Comparison of ENCODE assay signal across 12 mouse cellular contexts in the genomic region with DNA sequence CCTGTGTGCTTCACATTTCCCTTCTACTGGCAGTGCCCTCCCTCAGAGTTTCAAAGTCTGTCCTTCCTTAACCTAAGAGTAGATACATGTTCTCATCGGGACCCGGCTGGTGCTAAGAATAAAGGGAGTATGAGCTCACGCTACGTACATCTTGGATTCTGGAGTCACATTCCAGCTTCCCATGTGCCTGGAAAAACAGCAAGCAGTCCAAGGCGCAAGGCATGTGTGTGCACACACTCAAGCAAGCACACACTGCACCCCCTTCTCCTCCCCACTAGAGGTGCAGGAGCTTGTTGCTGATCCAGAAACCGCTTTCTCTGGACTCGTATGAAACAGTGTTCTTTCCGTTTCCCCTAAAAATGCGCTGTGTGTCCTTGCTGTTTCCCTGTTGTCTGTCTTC. TPM values are rescaled to one million over a fixed set of nuclear protein-coding genes. Genes with fewer than 3 reads are reported as not detected.
DNase-seq lines count a peak whose midpoint lies in the region; ATAC-seq and TF ChIP-seq lines count a peak whose summit lies in the region.
"Had no signal": no experiment of that assay in that cellular context is flagged by ENCODE, and none has a peak within 500 bp of the region (broad histone marks: within the 10 kb centered on the region; RNA-seq: fewer than 3 reads in every experiment).

No protein-coding gene starts in this region.

- peak overlapping the region; percentile 46 for H3K4me2 ChIP-seq in heart, embryonic 13.5 days

- no peaks in the 10 kb centered on the region for H3K9me3 ChIP-seq in heart, embryonic 13.5 days

- H3K4me3 ChIP-seq in gastrocnemius, adult 2 months, result peak overlapping the region; percentile 2; the same call in 1 of the 2 replicates
- no peak overlapping the region for H3K4me3 ChIP-seq in heart, embryonic 13.5 days

- ATAC-seq in heart, embryonic 13.5 days (ENCODE audit: extremely low read depth, insufficient number of reproducible peaks, low FRiP score, low TSS enrichment), result peak; percentile 66; the same call in 1 of the 2 replicates

- peak; percentile 60 for DNase-seq in gastrocnemius, adult 2 months
- DNase-seq in gastrocnemius, postnatal 10 days, result no peak
- peak; percentile 32 for DNase-seq in R1 (ENCODE audit: low read depth, low spot score)
- peak; percentile 41 to 90 for DNase-seq in left cerebral cortex, postnatal 14 days (ENCODE audit: low spot score in 2 of 2)
- no peak for DNase-seq in spleen, postnatal 10 days (ENCODE audit: low spot score in 2 of 2)
- no peak for DNase-seq in urinary bladder, adult 18-20 months (ENCODE audit: low spot score in 2 of 2)
- no peak for DNase-seq in cerebellum, postnatal 36 days
- DNase-seq: B cell, adult 2 months; liver; thymus, adult 2 months had no signal

- H3K9ac ChIP-seq in heart, embryonic 13.5 days, result peak overlapping the region; percentile 65

- peak; percentile 31 for TF ChIP-seq CTCF in gastrocnemius, adult 2 months (IDR thresholded peaks at IDR 0.05)

- peak overlapping the region; percentile 70 for H3K27ac ChIP-seq in gastrocnemius, adult 2 months
- H3K27ac ChIP-seq in heart, embryonic 13.5 days (replicated peaks), result peak overlapping the region; percentile 73
- H3K27ac ChIP-seq: kidney, postnatal 0 days had no signal

- 32% methylated on average over 9 of the region's 9 CpGs for WGBS in heart, embryonic 13.5 days

- intact Hi-C loops in gastrocnemius, adult 2 months (cut with DNase I), result no loop called here
- intact Hi-C loops in left cerebral cortex, postnatal 14 days (cut with DNase I), result no loop called here

- peaks cover 36% of the 10 kb centered on the region for H3K36me3 ChIP-seq in heart, embryonic 13.5 days

- peaks cover 66% of the 10 kb centered on the region for H3K4me1 ChIP-seq in heart, embryonic 13.5 days

- no peaks in the 10 kb centered on the region for H3K27me3 ChIP-seq in heart, embryonic 13.5 days (replicated peaks)

RNA-seq across cellular contexts. Expression of a gene that starts 31.3 kb away (rescaled TPM):
- 100 to 1,000 TPM in 1 of 2 experiments, 10 to 100 TPM in 1; 70.8 to 292 TPM for total RNA-seq in gastrocnemius, adult 2 months (2021)
- total RNA-seq in gastrocnemius, postnatal 10 days (2021), result 100 to 1,000 TPM; 156 to 157 TPM
- polyA plus RNA-seq in heart, embryonic 13.5 days (2015; fragmentation: Nextera tagmentation; extraction: Ambion mirVana), result 247 and 281 TPM in 2 replicates
- 10 to 100 TPM; 16.6 to 16.9 TPM for total RNA-seq in left cerebral cortex, postnatal 14 days (2021)

Comparison
In these comparisons a context has a peak if more than half of its experiments do, and no peak if none do; other contexts are left out.
1. DNase-seq: peak in gastrocnemius, adult 2 months (single experiment), R1 (single experiment) and left cerebral cortex, postnatal 14 days (2 of 2); none in gastrocnemius, postnatal 10 days (single experiment), spleen, postnatal 10 days (0 of 2), urinary bladder, adult 18-20 months (0 of 2) and cerebellum, postnatal 36 days (0 of 2).
2. RNA of a gene that starts 31.3 kb away (total RNA-seq): 70.8 to 292 TPM in gastrocnemius, adult 2 months and 156 to 157 TPM in gastrocnemius, postnatal 10 days; 16.6 to 16.9 TPM in left cerebral cortex, postnatal 14 days; every median in the first group is over 4 times any median in the second.